ENCODE assay signal across 19 mouse cellular contexts in genomic region chr17:43068846-43069553, GRCm38 (mm10). TPM values are rescaled to one million over a fixed set of nuclear protein-coding genes. Genes with fewer than 3 reads are reported as not detected.
DNase-seq lines count a peak whose midpoint lies in the region; ATAC-seq lines count a peak whose summit lies in the region.
"Had no signal": no experiment of that assay in that cellular context is flagged by ENCODE, and none has a peak within 500 bp of the region (broad histone marks: within the 10 kb centered on the region; RNA-seq: fewer than 3 reads in every experiment).

No protein-coding gene starts in this region.

- no peak overlapping the region for H3K4me3 ChIP-seq in hindbrain, embryonic 13.5 days
- H3K4me3 ChIP-seq in hindbrain, embryonic 11.5 days (ENCODE audit: low read depth, low read length): no peak overlapping the region
- H3K4me3 ChIP-seq in intestine, embryonic 16.5 days (ENCODE audit: low read length): no peak overlapping the region
- H3K4me3 ChIP-seq: embryonic facial prominence, embryonic 13.5 days; limb, embryonic 10.5 days; liver, embryonic 12.5 days; stomach, embryonic 15.5 days had no signal

- H3K9me3 ChIP-seq in hindbrain, embryonic 13.5 days: no peaks in the 10 kb centered on the region
- no peaks in the 10 kb centered on the region for H3K9me3 ChIP-seq in hindbrain, embryonic 11.5 days (ENCODE audit: control insufficient read depth, low read length)
- no peaks in the 10 kb centered on the region for H3K9me3 ChIP-seq in intestine, embryonic 16.5 days (ENCODE audit: control insufficient read depth, low read length)
- H3K9me3 ChIP-seq: embryonic facial prominence, embryonic 13.5 days; limb, embryonic 10.5 days; liver, embryonic 12.5 days; stomach, embryonic 15.5 days had no signal

- peaks cover 22% of the 10 kb centered on the region for H3K4me1 ChIP-seq in hindbrain, embryonic 13.5 days (replicated peaks)
- H3K4me1 ChIP-seq in hindbrain, embryonic 11.5 days (replicated peaks; ENCODE audit: control insufficient read depth, insufficient read depth, low read length): no peaks in the 10 kb centered on the region
- H3K4me1 ChIP-seq in intestine, embryonic 16.5 days (ENCODE audit: control insufficient read depth, insufficient read depth, low read length): 0 out of 2 replicates have a peak, but pooled peaks cover 5% of the 10 kb centered on the region
- H3K4me1 ChIP-seq: limb, embryonic 10.5 days; stomach, embryonic 15.5 days had no signal

- no peak overlapping the region for H3K9ac ChIP-seq in hindbrain, embryonic 13.5 days
- H3K9ac ChIP-seq in hindbrain, embryonic 11.5 days (ENCODE audit: low read depth, low read length): no peak overlapping the region
- H3K9ac ChIP-seq in intestine, embryonic 16.5 days (ENCODE audit: low read depth, low read length): no peak overlapping the region
- H3K9ac ChIP-seq: embryonic facial prominence, embryonic 13.5 days; liver, embryonic 12.5 days; stomach, embryonic 15.5 days had no signal

- no peaks in the 10 kb centered on the region for H3K27me3 ChIP-seq in hindbrain, embryonic 13.5 days
- H3K27me3 ChIP-seq in hindbrain, embryonic 11.5 days (ENCODE audit: control insufficient read depth, insufficient read depth, low read length): no peaks in the 10 kb centered on the region
- H3K27me3 ChIP-seq in intestine, embryonic 16.5 days (replicated peaks; ENCODE audit: control insufficient read depth, insufficient read depth, low read length): no peaks in the 10 kb centered on the region
- H3K27me3 ChIP-seq: embryonic facial prominence, embryonic 13.5 days; liver, embryonic 12.5 days; stomach, embryonic 15.5 days had no signal

- H3K27ac ChIP-seq in hindbrain, embryonic 13.5 days: peak overlapping the region; percentile 23; the same call in 1 of the 2 replicates
- no peak overlapping the region for H3K27ac ChIP-seq in hindbrain, embryonic 11.5 days (ENCODE audit: low read depth, low read length)
- peak overlapping the region; percentile 41 for H3K27ac ChIP-seq in intestine, embryonic 16.5 days (ENCODE audit: low read length)
- H3K27ac ChIP-seq: embryonic facial prominence, embryonic 13.5 days; limb, embryonic 10.5 days; liver, embryonic 12.5 days; stomach, embryonic 15.5 days had no signal

- no peak for DNase-seq in hindbrain, embryonic 11.5 days (ENCODE audit: low spot score)
- DNase-seq in NIH3T3 (ENCODE audit: low read depth): peak; percentile 81
- peak; percentile 31 for DNase-seq in kidney, postnatal 10 days
- DNase-seq in spleen, adult 18-20 months: no peak
- DNase-seq in adrenal gland, postnatal 10 days: no peak
- DNase-seq: adrenal gland, adult 8-10 months; cerebellum, adult 8-10 months; gastrocnemius, postnatal 14 days; heart, postnatal 36 days; lung, postnatal 10 days; thymus, postnatal 25 days had no signal

- ATAC-seq in hindbrain, embryonic 13.5 days (ENCODE audit: low FRiP score): no peak
- no peak for ATAC-seq in hindbrain, embryonic 11.5 days (ENCODE audit: low FRiP score)
- ATAC-seq in intestine, embryonic 16.5 days: peak; percentile 58
- ATAC-seq in activated CD4-positive, CD25-positive, alpha-beta regulatory T cell, adult 4 months: no peak
- ATAC-seq: liver, embryonic 12.5 days had no signal

- 65% methylated on average over 7 of the region's 7 CpGs for WGBS in hindbrain, embryonic 13.5 days
- 81% methylated on average over 7 of the region's 7 CpGs for WGBS in hindbrain, embryonic 11.5 days
- 67% methylated on average over 7 of the region's 7 CpGs for WGBS in intestine, embryonic 16.5 days

- no peak overlapping the region for H3K4me2 ChIP-seq in hindbrain, embryonic 13.5 days
- H3K4me2 ChIP-seq in hindbrain, embryonic 11.5 days (replicated peaks; ENCODE audit: low read depth, low read length): no peak overlapping the region
- H3K4me2 ChIP-seq in intestine, embryonic 16.5 days (ENCODE audit: low read depth, low read length): no peak overlapping the region
- H3K4me2 ChIP-seq: embryonic facial prominence, embryonic 13.5 days; heart, embryonic 11.5 days; liver, embryonic 12.5 days; stomach, embryonic 15.5 days had no signal

- peaks cover 31% of the 10 kb centered on the region for H3K36me3 ChIP-seq in hindbrain, embryonic 13.5 days
- H3K36me3 ChIP-seq in hindbrain, embryonic 11.5 days (ENCODE audit: control insufficient read depth, insufficient read depth, low read length): 0 out of 2 replicates have a peak, but pooled peaks cover 2% of the 10 kb centered on the region
- H3K36me3 ChIP-seq in intestine, embryonic 16.5 days (ENCODE audit: control insufficient read depth, insufficient read depth, low read length): no peaks in the 10 kb centered on the region

RNA-seq across cellular contexts. Expression of gene Tnfrsf21, which starts 52.6 kb away (rescaled TPM):
- 62.6 and 62.8 TPM in 2 replicates for polyA plus RNA-seq in hindbrain, embryonic 13.5 days (2015; fragmentation: Nextera tagmentation; extraction: Ambion mirVana)
- 29.5 and 32.4 TPM in 2 replicates for polyA plus RNA-seq in hindbrain, embryonic 11.5 days (2014; fragmentation: Nextera tagmentation; extraction: Ambion mirVana)
- polyA plus RNA-seq in intestine, embryonic 16.5 days (2015; fragmentation: Nextera tagmentation; extraction: Ambion mirVana): 13.4 and 14.2 TPM in 2 replicates
- total RNA-seq in adrenal gland, postnatal 10 days (2021): 10 to 100 TPM; 12.6 to 14.7 TPM
- polyA plus RNA-seq in activated CD4-positive, CD25-positive, alpha-beta regulatory T cell, adult 4 months (2017; shearing (Covaris generic)): not detected

Comparison
In these comparisons a context has a peak if more than half of its experiments do, and no peak if none do; other contexts are left out.
1. DNase-seq: peak in NIH3T3 (single experiment) and kidney, postnatal 10 days (single experiment); none in hindbrain, embryonic 11.5 days (single experiment), spleen, adult 18-20 months (0 of 2) and adrenal gland, postnatal 10 days (single experiment).
2. RNA of gene Tnfrsf21, which starts 52.6 kb away (polyA plus RNA-seq): 62.6 to 62.8 TPM in hindbrain, embryonic 13.5 days, 29.5 to 32.4 TPM in hindbrain, embryonic 11.5 days and 13.4 to 14.2 TPM in intestine, embryonic 16.5 days; not detected in activated CD4-positive, CD25-positive, alpha-beta regulatory T cell, adult 4 months; every median in the first group is over 10 times any median in the second.